Mouse (Mus musculus) CD4-positive naive resting alpha-beta T cell, adult 76 days (primary cell): ENCODE results near the gene Tmem233. TPM values are rescaled to one million over a fixed set of nuclear protein-coding genes. Genes with fewer than 3 reads are reported as not detected.

Source experiments
- total RNA-seq: library from RNA; stranded (reverse); gene quantifications from one replicate; pipeline ENCODE4 v1.2.4, GENCODE M21; 2023

Tmem233 gene
- total RNA-seq: not detected

DNA sequence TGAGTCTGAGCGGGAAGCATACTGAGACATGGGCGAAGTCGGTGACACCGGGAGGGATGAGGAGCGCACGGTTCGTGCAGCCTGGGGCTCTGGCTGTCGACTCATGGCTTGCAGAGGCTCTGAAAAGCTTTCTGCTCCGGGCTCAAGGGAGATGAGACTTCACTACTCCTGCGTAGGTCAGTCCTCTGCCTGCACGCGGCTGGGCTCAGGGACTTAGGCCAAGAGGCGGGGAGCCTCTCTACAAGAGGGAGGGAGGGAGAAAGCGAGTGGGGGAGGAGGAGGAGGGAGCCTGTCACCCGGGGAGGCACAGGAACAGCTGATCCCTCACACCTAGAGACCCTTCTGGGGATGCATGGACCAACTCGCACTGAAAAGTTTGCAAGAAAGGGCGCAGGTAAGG lies at the start of gene Tmem233:
Gene Tmem233 (minus strand): TSS at position 164 of the 400 bp plus-strand sequence.

DNA sequence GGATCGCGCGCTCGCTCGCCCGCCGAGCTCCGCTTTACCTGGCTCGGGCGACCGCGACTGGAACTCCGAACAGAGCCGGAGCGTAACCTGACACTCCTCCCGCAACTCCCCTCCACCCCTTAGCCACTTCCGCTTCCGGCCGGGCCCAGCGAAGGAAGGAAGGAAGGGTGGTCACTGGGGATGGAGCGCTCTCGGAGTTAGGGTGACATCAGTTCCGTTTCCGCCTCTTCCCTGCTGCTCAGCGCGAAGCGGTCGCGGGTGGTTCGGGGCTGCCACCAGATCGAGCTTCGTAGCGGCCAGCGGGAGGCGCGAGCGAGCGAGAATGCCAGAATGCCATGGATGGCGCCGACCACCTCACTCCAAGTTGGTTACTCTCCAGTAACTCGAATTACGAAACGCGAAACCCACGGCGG lies 58.7 kb downstream of the Tmem233 start, which contains the start of gene Prkab1:
Gene Prkab1 (minus strand): TSS at position 182 of the 413 bp plus-strand sequence.

Other genes starting within 250 kb of the Tmem233 start
- gene Cit, start 238.0 kb downstream of the Tmem233 start, total RNA-seq: 2.1 TPM
- gene Prkab1, start 58.7 kb downstream of the Tmem233 start, total RNA-seq: 76.9 TPM
- not detected for gene Ccdc60, start 205.7 kb upstream of the Tmem233 start, total RNA-seq